Mouse (Mus musculus) lung, postnatal 0 days (tissue): ENCODE measurements around the gene Lrguk. TPM values are rescaled to one million over a fixed set of nuclear protein-coding genes. Genes with fewer than 3 reads are reported as not detected.

Experiments
- ATAC-seq: fragments of 200-750 bp; cut with Nextera tagmentation; 2 replicates; pipeline ENCODE4 v1.8.0; 2017; ENCODE audit warnings: moderate library complexity
- DNase-seq: peaks from one replicate; pipeline ENCODE4 v3.0.0-alpha.2; 2016; ENCODE audit warnings: low spot score
- H3K27ac ChIP-seq: fragments of 300-500 bp; sonication (generic); 2 replicates; pipeline ENCODE4 v1.5.1; 2014; ENCODE audit warnings: antibody characterized with exemption, mild to moderate bottlenecking, low read length, mixed read lengths
- H3K27me3 ChIP-seq: fragments of 300-500 bp; sonication (generic); replicated peaks from 2 replicates; pipeline ENCODE4 v1.6.1; 2014; ENCODE audit warnings: low read length, mixed read lengths; ENCODE audit not compliant: insufficient read depth
- H3K36me3 ChIP-seq: fragments of 300-500 bp; sonication (generic); 2 replicates; pipeline ENCODE4 v1.6.1; 2014; ENCODE audit warnings: low read length, mixed read lengths; ENCODE audit not compliant: insufficient read depth
- H3K4me1 ChIP-seq: fragments of 300-500 bp; sonication (generic); 2 replicates; pipeline ENCODE4 v1.6.1; 2014; ENCODE audit warnings: antibody characterized with exemption, low read depth, low read length, mixed read lengths; ENCODE audit not compliant: insufficient read depth
- H3K4me2 ChIP-seq: fragments of 300-500 bp; sonication (generic); replicated peaks from 2 replicates; pipeline ENCODE4 v1.6.1; 2014; ENCODE audit warnings: low read depth, mild to moderate bottlenecking, low read length, moderate library complexity, mixed read lengths
- H3K4me3 ChIP-seq: fragments of 300-500 bp; sonication (generic); 2 replicates; pipeline ENCODE4 v1.5.1; 2014; ENCODE audit warnings: low read depth, low read length
- H3K9ac ChIP-seq: fragments of 300-500 bp; sonication (generic); replicated peaks from 2 replicates; pipeline ENCODE4 v1.6.1; 2014; ENCODE audit warnings: low read depth, mild to moderate bottlenecking
- H3K9me3 ChIP-seq: fragments of 300-500 bp; sonication (generic); 2 replicates; pipeline ENCODE4 v1.6.1; 2016; ENCODE audit warnings: low read length, mixed read lengths
- CTCF ChIP-seq: IDR thresholded peaks from 2 replicates; pipeline ENCODE4 v1.5.1; 2016; ENCODE audit warnings: antibody characterized with exemption, mild to moderate bottlenecking
- EP300 ChIP-seq: IDR thresholded peaks from 2 replicates; pipeline ENCODE4 v1.6.1; 2016; ENCODE audit warnings: antibody characterized with exemption, mild to moderate bottlenecking, control low read depth
- WGBS: fragments of 180-500 bp; shearing (Covaris S2); extraction: QIAGEN DNeasy Blood & Tissue Kit; methylation state at CpG from one replicate; pipeline ENCODE4 v1.1.7; 2014; 5-methylcytosine and 5-hydroxymethylcytosine counted together
- polyA plus RNA-seq: library from polyadenylated mRNA; unstranded; fragments of >200 nt; fragmentation: Nextera tagmentation; extraction: Ambion mirVana; gene quantifications from 2 replicates; pipeline ENCODE4 v1.2.1, GENCODE M21; 2015

Gene Lrguk
- 3.1 and 3.6 TPM in 2 replicates for polyA plus RNA-seq

DNA sequence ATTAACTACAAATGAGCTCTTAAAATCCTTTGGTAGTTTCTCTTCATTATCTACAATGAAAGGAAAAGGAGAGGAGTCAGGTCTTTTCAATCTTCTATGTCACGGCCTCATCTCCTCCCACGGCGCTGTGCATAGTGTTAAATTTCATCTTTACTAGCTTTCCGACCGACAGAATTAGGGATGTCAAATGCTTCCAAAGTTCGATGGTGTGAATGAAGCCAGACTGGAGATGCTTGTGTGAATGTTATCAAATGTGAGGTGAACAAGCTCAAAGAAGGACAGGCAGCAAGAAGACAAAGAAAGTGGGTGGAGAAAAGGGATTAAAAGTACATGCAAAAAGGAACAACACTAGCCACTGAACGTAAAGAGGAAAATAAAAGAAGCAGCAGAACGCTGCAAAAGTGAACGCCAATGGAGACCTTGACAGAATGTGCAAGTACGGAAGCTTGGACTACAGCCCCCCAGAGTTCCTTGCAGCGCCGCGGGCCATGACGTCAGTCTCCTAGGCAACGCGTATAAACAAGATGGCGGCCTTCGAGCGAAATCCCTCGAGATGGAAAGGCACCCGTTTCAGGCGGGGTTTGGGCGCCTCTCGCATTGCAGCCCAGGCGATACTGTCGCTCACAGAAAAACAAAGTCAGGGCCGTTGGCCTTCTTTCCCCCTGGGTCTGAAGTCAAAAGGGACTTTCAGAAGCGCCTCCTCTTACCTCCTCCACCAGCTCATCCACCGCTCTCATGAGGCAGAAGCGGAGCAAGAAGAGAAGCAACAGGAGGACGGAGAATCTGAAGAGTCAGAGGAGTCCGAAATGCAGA is at the start of gene Lrguk:
Gene Lrguk (plus strand): TSS at position 516 of the 813 bp plus-strand sequence.
- Histone ChIP-seq H3K4me2 (peak within 1 kb of the TSS; percentile 67), H3K4me3 (peak within 1 kb of the TSS; percentile 45), H3K9me3 (no peaks in the 10 kb centered on the region), H3K36me3 (no peaks in the 10 kb centered on the region), H3K27ac (no peak within 1 kb of the TSS), H3K4me1 (peaks cover 3% of the 10 kb centered on the region; the same call in 1 of the 2 replicates), H3K27me3 (no peaks in the 10 kb centered on the region), H3K9ac (peak within 1 kb of the TSS; percentile 26)
- WGBS = 4% methylated on average over 32 of the region's 32 CpGs
- TF ChIP-seq EP300 (no peak), CTCF (no peak)
- ATAC-seq = peak; percentile 98
- peak; percentile 92 for DNase-seq

- Histone ChIP-seq H3K4me3 (no peak overlapping the region), H3K4me2 (no peak overlapping the region), H3K9ac (no peak overlapping the region), H3K4me1 (no peaks in the 10 kb centered on the region), H3K27me3 (no peaks in the 10 kb centered on the region), H3K36me3 (no peaks in the 10 kb centered on the region), H3K9me3 (no peaks in the 10 kb centered on the region), H3K27ac (no peak overlapping the region)
- TF ChIP-seq CTCF = no peak
- TF ChIP-seq EP300 = no peak
- ATAC-seq (no peak), DNase-seq (no peak)
- WGBS = 55% methylated on average over 9 of the region's 9 CpGs
Observed at GRCm38 (mm10) chr6:33982709-33983108, 46.5 kb upstream of the Lrguk start.

DNA sequence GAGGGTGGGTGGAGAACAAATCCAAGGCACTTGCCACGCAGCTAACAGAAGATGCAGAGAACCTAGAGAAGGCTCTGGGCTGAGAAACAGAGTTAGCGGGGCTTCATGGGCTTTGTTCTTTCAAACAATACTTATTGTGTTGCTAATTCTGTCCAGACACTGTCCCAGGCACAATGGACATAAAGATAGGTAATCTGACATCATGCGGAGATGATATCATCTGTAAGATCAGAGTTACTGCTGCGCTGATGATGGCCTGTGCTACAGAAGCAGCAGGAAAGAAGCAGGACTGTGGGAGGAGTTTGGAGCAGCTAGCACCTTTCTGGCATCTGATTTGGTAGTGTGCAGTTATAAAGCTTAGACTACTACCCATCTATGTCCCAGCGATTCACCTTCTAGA is 42.1 kb upstream of the Lrguk start:
- no peaks in the 10 kb centered on the region for H3K27me3 ChIP-seq
- DNase-seq (no peak), ATAC-seq (no peak)
- H3K36me3 ChIP-seq = no peaks in the 10 kb centered on the region
- TF ChIP-seq CTCF = no peak
- TF ChIP-seq EP300 = no peak
- WGBS = 75% methylated on average over 5 of the region's 5 CpGs
- H3K9me3 ChIP-seq = no peaks in the 10 kb centered on the region
- no peak overlapping the region for H3K4me3 ChIP-seq
- H3K9ac ChIP-seq = no peak overlapping the region
- H3K27ac ChIP-seq = no peak overlapping the region
- no peak overlapping the region for H3K4me2 ChIP-seq
- H3K4me1 ChIP-seq = no peaks in the 10 kb centered on the region

DNA sequence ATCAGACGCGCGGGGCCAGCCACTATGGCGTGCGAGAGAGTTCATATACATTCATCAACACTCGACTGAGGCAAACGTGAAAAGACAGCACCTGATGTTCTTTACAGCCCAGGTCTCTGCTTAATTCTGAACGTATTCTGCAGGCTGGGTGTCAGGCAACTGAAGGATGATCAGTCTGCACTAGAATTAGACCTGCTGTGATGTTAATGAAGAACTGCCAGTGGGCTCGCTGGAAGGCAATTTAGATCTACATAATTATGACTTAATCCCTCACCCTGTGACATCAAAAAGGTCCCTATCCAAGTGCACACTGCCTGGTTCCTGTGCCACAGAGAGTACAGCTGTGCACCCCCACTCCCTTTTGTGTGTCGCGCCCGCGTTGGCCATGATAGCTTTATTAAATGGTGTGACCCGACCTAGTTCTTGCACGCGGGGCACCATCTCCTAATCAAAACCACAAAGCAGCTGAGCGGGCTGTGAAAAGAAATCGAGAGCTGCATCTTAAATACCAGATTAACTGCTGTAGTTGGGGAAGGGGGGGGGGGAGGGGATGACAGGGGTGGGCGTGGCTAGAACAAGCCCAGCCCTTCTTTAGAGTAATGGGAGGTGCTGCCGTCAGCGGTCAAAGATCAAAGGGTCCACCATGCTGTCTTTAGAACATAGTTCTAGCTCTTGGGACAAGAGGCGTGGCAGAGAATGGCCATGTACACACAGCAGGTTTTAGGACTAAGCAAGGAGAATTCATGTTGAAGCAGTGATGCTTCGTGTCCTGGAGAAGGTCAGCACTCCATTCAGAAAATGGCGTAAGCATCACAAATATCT is 36.8 kb upstream of the Lrguk start:
- no peak overlapping the region for H3K27ac ChIP-seq
- no peak overlapping the region for H3K4me2 ChIP-seq
- H3K4me3 ChIP-seq = no peak overlapping the region
- H3K36me3 ChIP-seq = no peaks in the 10 kb centered on the region
- H3K4me1 ChIP-seq = no peaks in the 10 kb centered on the region
- ATAC-seq = no peak
- no peak for TF ChIP-seq CTCF
- no peak for TF ChIP-seq EP300
- no peak overlapping the region for H3K9ac ChIP-seq
- no peaks in the 10 kb centered on the region for H3K27me3 ChIP-seq
- no peak for DNase-seq
- no peaks in the 10 kb centered on the region for H3K9me3 ChIP-seq
- WGBS = 59% methylated on average over 24 of the region's 24 CpGs

GRCm38 (mm10) chr6:33993842-33994241 is 35.4 kb upstream of the Lrguk start:
- no peak for ATAC-seq
- Histone ChIP-seq H3K4me2 (no peak overlapping the region), H3K4me1 (no peaks in the 10 kb centered on the region), H3K36me3 (no peaks in the 10 kb centered on the region), H3K4me3 (no peak overlapping the region), H3K27me3 (no peaks in the 10 kb centered on the region), H3K9me3 (no peaks in the 10 kb centered on the region), H3K27ac (no peak overlapping the region), H3K9ac (no peak overlapping the region)
- DNase-seq = no peak
- no peak for TF ChIP-seq EP300
- TF ChIP-seq CTCF = no peak
- WGBS = 49% methylated on average over 6 of the region's 6 CpGs

- ATAC-seq = no peak
- TF ChIP-seq CTCF = no peak
- no peak for TF ChIP-seq EP300
Observed at GRCm38 (mm10) chr6:33998590-33998989, 30.7 kb upstream of the Lrguk start.

More at GRCm38 (mm10) chr6:33998590-33998989, 30.7 kb upstream of the Lrguk start:
- Histone ChIP-seq H3K36me3 (no peaks in the 10 kb centered on the region), H3K9me3 (no peaks in the 10 kb centered on the region), H3K4me2 (no peak overlapping the region), H3K9ac (no peak overlapping the region), H3K27ac (no peak overlapping the region), H3K4me3 (no peak overlapping the region), H3K4me1 (no peaks in the 10 kb centered on the region), H3K27me3 (no peaks in the 10 kb centered on the region)
- 34% methylated on average over 4 of the region's 4 CpGs for WGBS
- DNase-seq = no peak
